Mouse (Mus musculus) embryo, embryonic 9.5 days (tissue): ENCODE measurements around the gene Erbin.

ENCODE experiments used
- DNase-seq: peaks from one replicate; pipeline ENCODE4 v3.0.0-alpha.2; 2017; ENCODE audit errors: extremely low spot score

Gene Erbin

DNA sequence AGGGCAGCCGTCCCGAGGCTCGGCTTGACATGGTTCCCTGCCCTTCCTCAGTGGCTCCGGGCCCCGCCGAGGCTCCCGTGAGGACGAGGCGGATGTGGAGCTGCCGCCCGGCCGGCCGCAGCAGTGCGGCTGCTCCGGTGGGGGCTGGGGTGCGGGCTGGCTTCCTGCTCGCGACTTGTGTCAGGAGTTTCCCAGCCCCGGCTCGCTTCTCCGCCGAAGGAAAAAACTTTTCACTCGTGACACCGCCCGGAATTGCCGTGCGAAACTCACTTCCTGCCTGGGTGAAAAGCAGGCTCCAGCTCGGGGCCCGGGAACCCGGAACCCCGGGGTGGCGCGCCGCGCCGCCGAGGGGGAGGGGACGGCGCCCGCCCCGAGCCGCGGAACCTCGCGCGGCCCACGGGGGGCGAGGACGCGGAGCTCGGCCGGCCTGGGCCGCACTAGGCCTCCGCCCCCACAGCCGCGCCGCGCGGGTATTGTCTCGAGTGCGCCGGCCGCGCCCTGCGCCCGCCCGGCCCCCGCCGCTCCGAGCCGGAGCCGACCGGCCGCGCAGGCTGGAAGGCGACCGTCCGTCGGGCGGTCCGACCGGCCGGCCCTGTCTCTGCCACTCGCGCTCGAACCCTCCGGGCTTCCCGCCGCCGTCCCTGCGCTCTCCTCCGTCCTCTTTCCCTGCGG, at the start of gene Erbin:
Erbin (minus strand) TSS at position 254 of the 672 bp plus-strand sequence.
- peak; percentile 76 for DNase-seq

DNA sequence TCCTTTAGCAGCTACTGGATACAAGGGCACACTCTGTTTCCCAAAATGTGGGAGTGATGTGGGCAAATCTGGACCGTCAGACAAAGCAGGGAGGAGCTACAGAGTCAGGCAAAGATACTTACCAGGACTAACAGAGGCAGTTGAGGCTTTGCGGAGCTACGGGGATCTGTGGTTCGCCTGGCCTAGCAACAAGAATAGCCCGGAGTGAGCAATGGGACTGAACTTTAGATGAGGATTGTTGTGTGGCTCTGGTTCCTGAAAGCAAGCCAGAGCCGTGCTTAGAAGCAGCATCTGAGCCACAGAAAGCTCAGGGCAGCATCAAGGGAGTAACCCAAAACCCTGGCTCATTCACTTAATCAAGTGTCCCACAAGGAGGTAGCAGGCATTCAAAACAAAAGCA, 49.6 kb upstream of the Erbin start:
- DNase-seq = no peak

DNA sequence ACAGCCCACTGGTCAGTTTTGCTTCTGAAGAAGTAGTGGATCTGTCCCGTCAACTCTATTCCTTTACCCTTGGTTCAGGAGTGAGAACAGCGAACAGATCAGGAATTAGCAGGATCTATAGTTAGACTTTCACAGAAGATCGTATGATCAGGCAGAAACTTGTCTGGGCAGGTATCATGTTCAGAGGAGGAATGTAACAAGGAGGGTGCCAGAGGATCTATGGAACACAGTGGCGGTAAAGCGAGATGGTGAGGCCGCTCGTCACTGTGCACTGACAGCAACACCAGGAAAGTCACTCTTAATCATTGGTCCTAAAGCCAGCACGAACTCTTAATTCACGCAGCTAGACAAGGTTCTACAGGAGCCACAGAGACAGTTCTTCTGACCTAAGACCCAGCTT, 47.7 kb upstream of the Erbin start:
- DNase-seq = no peak

DNA sequence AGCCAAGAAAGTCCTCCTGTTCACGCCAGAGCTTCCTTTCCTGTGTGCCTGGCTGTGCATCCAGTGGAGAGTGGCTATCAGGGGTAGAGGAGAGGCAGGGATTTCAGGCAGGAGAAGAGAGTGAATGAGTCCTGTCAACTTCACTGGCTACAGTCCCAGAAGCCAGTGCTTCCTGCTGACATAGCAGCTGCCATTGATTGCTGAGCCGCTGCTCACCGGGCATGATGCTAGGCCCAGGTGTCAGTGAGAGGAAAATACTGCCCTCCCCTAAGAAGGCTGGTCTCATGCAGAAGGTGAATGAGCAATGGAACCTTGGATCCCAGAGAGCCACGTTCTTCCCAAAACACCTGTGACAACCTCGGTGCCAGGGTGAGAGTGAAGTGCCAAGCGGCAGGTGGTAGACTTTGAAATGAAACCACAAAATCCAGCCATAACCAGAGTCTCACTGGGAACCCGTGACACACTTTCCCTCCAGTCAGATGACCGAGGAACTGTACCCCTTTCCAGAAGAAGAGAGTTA, 46.4 kb upstream of the Erbin start:
- no peak for DNase-seq

DNA sequence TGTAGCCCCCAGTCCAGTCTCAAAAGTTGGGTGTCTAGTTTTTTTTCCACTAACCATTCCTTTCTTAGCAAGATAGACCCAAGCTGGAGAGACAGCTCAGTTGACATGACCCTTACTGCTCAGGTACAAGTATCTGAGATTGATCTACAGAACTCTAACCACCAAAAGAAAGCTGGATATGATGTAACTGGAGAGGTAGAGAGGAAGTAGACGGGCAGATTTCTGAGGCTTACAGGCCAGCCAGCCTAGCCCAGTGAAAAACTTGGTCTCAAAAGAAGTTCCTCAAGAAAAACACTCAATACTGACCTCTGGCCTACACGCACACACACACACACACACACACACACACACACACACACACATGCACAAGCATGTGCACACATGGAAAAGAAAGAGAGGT, 44.9 kb upstream of the Erbin start:
- DNase-seq = no peak

DNA sequence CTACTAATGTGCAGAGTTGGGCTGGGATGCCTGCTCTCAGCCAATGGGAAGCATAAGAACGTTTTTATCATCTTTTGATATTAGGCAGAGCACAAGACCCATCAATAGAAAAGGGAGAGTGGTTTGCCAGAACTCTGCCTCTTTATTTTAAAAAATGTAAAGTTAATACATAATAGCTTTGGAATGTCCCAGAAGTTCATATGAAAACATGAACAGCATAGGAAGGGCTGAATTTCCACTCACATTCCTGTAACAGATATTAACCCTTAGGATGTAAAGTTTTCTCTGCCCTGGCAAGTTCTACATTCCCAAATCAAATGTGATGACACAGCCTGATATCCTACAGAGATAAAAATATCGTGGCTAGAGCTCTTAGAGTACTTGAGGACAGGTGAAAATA, 42.8 kb upstream of the Erbin start:
- no peak for DNase-seq

DNA sequence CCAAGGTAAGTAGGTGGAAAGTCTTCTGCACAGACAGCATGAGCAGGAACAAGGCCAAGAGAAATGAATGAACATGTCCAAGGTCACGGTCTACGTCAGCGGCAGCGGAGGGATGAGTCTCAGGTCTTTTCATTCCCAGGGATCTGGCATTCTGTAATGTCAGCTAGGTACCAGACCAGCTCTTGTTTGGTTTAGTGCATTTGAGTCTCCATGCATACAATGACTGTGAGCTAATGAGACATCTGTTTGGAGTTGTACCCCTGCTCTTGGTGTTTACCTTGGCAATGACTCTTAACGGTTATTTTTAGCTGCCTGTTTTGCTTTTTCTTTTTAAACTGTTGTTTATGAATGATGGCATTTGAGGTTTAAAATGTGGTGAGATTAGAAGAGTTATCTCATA, 39.5 kb upstream of the Erbin start:
- DNase-seq = no peak

DNA sequence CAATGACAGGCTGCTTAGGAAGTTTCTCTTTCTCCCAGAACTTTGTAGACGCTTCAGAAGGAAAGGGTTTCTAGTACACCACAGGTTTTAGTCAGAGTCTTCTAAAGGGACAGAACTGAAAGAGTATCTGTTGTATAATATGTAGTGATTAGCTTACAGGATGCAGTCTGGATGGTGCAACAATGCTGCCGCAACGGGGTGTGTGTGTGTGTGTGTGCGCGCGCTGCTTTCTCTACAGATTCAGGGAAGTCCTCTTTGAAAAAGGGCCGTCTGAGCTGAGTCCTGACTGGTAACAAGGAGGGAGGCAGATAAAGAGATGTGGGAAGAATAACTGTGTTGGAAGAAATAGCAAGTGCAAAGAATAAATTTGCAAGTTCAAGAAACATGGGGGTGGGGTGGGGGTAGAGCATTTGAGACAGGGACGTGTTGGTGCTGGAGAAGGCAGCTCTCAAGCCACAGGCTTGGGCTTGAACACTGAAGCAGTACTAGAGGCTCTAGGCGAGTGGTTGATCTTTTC, 38.4 kb upstream of the Erbin start:
- no peak for DNase-seq

DNA sequence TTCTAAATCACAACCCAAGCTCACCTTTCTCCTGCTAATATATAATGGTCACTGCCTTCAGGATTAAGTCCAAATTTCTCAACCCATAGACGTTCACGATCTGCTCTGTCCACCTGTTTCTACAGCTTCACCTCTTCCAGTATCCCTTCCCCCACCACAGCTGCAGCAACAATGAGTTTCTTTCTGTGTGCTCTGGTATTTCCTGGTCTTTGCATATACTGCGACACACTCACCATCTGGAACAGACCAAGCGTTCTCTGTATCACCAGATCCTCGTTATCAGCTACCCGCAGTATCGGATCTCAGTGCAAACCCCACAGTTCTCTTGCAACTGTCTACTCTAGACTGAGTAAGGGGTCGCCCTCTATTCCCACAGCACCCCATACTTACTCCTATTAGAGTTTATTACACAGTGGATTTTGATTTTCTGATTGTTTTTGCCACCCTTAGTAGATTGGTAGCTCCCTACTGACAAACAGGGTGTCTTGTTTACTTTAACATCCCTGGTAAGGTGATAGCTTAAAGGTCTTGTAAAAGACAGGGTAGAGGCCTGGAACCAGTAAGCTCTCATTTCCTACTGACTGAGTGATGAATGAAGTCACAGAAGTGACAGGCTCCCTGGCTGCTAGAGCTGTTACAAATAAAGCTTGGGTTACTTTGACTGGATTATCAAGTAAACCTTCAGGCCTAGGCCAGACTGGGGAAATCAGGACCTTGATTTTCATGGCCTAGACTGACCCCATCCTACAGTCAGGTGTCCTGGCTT, 37.0 kb upstream of the Erbin start:
- no peak for DNase-seq

DNA sequence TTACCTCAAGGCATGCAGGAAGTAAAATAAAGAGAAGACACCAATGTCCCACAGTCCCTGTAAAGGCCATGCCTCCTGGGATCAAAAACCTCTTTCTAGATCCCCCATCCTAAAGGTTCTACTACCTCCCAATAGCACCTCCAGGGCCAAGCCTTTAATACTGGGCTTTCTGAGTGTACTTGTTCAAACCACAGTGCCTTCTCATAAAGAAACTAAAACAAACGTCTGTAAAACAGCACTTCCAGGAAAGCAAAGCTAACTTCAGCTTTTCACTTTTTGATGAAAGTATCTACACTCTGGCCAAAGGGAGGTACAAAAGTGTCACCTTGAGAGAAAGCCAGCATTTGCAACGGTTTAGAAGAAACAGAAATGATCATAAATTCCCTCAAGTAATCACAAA, 35.3 kb upstream of the Erbin start:
- no peak for DNase-seq

DNA sequence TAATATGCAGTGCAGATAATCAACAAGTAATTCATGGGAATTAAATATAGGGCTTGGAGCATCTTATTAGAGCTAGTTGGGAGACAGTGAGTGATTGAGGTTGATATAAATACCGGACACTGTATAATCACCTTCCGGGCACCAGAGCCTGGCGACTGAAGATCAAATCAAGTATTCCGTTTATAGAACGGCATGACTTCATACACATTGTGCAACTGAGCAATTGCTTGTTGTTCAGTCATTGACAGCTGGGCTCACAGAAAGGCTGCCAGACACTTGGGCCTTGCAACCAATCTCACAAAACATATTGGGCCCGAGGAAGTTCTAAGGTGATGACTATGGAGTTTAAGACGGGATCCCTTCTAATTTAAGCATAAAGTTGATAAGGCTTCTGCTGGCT, 31.1 kb upstream of the Erbin start:
- no peak for DNase-seq

DNA sequence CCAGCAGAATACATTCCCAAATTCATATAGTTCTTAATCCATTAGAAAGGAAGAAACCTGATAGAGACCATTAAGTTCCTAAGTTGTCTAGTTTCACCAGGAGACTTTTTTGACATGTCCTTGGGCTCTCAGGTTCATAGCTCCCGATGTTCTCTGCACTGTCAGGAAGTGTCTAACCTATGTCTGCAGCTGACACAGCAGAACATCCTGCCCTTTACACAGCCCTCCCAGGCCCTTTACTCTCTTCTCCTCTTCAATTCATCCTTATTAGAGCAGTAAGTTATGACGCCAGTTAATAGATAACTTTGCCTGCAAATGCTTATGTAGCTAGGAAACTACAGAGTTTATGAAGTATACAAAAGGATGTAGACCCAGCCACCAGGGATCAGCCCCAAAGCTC, 20.5 kb upstream of the Erbin start:
- DNase-seq = no peak

DNA sequence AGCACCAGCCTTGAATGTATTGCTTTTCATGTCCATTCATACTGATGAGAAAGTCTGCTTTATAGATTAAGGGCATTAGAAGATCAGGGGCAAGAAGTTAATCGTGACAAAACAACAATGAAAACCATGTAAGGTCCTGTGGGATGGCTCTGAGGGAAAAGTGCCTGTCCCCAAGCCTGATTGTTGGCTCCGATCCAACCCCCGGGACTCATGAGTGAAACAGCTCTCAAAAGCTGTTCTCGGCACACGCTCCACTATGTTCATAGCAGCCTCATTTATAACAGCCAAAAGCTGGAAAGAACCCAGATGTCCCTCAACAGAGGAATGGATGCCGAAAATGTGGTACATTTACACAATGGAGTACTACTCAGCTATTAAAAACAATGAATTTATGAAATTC, 4.3 kb upstream of the Erbin start:
- no peak for DNase-seq

DNA sequence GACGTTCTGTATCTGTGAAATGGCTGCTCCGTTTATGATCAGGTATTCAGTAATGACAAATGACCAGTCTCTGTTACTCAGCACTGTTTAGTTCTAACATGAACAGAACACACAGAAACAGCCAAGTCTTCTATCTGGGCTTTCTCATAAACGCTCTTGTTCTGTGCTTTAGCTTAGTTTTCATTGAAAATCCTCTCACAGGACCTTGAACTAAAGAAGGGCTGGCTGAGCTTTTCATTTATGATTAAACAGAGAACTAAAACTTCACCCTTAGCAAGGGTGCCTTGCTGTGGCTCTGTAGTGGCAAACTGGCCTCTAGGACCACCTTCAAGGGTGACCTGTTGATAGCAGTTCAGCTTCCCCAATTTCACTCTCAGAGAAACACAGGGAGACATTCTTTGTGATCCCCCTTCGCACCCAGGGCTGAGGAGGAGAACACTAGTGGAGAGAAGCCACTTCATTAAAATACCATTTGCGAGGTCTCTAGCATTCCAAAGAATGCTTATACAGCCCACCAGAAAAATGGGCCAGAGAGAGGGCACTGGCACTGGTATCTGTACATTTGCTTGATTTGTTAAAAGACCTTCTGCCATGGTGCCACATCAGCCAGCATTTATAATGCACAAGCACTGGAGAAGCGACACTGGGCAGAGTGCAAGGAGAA, 3.2 kb upstream of the Erbin start:
- no peak for DNase-seq

DNA sequence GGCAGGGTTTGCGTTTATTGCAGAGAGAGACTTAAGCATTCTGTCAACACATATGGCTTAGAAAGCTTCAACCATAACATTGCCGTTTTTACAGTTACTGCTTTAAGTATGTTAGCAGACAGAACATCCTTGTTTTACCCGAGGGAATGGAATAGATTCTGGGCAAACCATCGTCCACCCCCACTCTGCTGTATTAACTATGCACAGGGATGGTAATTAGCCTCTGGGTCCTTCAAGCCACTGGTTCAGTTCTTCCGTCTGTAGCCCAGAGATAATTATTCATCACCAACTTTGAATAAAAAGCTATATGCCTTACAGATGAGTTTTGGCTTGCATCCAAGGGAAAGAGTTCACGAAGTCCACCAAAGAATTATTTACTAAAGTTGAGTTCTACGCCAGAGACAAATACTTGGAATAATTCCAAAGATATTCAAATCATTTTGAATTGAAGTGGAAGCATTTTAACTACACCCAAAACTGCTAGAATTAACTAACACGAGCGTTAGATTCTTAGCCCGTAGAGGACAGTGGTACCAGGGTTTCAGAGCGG, 1.6 kb upstream of the Erbin start:
- no peak for DNase-seq

DNA sequence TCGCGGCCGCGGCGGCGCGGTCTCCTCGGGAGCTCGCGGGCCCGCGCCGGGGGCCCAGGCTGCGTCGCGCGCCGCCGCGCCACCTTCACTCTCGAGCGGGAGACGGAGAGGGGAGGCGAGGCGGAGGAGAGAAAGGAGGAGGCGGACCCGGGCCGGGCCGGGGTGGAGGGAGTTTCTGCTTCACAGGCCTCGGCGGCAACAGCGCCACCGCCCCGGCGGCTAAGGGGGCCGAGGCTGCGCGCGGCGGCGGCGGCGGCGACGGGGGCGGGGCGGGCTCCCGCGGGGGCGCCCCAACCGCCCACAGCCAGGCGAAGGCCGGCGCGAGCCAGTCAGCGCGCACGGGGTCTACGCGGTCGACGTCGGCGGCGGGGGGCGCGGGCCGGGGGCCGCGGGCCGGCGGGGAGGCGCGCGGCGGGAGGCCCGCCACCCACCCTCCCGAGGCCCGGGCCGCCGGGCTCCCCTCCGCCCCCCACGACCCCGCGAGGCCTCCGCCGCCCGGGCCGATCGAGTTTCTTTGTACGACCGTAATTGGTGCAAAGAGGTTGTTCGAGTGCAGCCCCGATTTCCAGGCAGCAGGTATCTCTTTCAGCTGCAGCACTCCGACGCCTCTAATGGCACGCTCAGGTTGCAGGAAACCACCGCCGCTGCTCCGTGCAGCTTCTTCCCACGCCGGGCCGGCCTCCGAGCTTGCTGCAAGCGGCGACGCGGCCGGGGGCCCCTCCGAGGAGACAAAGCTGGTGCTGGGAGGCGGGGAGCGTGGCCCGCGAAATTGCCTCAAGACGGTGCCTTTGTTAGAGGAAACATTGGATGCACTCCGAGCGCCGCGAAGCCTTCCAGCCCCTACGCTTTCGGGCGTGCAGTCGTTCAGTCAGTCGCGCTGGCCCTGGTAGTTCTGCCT, 868 bp upstream of the Erbin start:
- peak; percentile 88 for DNase-seq

DNA sequence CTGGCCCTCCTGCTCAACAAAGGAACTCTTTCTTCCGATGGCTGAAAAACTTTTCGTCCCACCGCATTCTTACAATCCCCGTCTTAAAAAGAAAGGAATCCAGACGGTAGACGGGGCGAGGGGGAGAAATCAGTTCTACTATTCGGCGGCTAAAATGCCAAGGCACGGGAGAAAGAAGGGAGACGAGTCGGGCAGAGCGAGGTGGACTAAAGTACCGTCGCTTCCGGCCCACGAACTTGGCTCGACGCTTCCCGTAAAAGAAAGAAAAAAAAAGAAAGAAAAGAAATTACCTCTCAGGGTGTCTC, 406 bp downstream of the Erbin start:
- no peak for DNase-seq

DNA sequence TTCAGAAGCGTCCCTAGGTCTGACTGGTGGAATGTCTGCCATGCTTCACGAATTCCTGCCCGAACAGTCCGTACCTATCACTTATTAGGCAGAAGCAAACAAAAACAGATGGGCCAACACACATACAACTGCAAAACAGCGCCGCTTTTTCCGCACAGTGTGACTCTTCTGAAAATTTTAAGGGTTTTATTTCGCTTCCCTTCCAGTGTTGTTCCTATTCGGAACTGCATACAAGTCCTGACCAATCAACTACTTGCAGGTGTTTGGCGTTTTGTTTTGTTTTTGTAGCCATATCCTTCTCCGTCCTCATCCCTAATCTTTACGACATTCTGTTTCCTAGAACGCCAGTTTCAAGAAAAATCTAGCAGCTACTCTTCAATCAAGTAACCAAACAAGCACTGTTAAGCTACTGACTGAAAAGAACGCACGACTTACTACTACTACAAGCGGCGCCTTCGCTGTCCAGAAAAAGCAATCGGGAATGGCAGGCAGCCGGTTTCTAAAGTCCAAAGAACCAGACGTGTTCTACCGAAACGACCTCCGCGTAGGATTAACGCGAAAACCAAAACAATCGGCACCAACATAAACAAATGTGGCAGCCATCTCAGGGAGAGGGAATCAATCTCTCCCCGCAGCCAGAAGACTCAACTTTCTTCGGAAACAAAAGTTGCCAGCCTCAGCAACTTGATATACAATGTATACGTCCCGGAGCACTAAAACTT, 919 bp downstream of the Erbin start:
- DNase-seq = peak; percentile 63

DNA sequence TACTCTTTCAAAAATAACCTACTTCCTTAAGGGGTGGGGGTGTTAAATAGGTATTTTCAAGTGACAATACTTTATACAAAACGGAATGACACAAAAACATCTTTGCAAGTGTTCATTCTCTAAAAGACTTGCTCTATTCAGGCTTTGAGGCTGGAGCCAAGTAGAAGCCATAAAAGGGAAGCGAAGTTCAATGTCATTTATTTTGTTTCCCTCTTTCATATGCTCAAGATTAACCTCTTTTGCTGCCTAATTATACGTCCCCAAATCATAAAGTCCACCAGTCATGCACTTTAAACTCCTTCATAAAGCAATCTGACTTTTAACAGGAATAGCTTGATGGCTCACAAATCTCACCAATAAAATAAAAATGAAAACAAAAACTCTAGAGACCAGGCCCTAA, 1.9 kb downstream of the Erbin start:
- DNase-seq = no peak

DNA sequence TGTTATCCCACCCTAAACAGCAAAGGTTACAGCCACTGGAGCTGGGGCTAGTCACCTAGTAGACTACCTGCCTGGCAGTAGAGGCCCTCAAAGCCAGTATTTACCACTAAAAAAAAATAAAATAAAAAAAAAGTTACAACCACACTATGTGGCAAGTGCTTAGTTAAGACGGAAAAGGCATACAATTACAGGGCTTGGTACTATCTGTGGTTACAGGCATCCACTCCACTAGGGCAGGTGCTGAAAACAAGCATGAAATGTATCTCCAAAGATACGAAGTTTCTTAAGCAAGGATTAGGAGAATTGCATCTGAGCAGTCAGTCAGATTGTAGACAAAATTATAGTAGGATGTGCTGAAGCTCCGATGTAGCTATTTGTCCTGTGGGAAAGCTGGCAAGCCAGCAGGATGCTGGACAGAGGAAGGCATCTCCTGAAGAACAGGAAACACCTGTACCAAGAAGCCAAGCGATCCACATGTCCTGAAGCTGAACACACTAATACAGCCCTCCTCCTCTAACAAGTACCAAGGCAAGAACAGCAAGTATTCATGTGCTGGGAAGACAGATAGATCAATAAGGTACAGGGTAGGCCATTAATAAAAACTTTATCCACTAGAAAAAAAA, 6.1 kb downstream of the Erbin start:
- DNase-seq = no peak
